28 mouse cellular contexts compared by ENCODE assay signal in genomic region chr9:94361011-94361410, GRCm38 (mm10).
"Had no signal": no experiment of that assay in that cellular context is flagged by ENCODE, and none has a peak within 500 bp of the region (broad histone marks: within the 10 kb centered on the region; RNA-seq: fewer than 3 reads in every experiment).

No protein-coding gene starts in this region.

- H3K9me3 ChIP-seq: embryonic facial prominence, embryonic 10.5 days; embryonic facial prominence, embryonic 12.5 days; embryonic facial prominence, embryonic 13.5 days; embryonic facial prominence, embryonic 15.5 days; forebrain, embryonic 10.5 days; forebrain, embryonic 12.5 days; forebrain, embryonic 13.5 days; forebrain, embryonic 15.5 days had no signal

- H3K36me3 ChIP-seq: embryonic facial prominence, embryonic 10.5 days; embryonic facial prominence, embryonic 12.5 days; embryonic facial prominence, embryonic 13.5 days; embryonic facial prominence, embryonic 15.5 days; forebrain, embryonic 10.5 days; forebrain, embryonic 12.5 days; forebrain, embryonic 15.5 days had no signal

- H3K27ac ChIP-seq: embryonic facial prominence, embryonic 10.5 days; embryonic facial prominence, embryonic 12.5 days; embryonic facial prominence, embryonic 13.5 days; embryonic facial prominence, embryonic 15.5 days; forebrain, embryonic 12.5 days; forebrain, embryonic 13.5 days; gastrocnemius, adult 2 months; heart, adult 2 months had no signal

- H3K4me1 ChIP-seq: embryonic facial prominence, embryonic 10.5 days; embryonic facial prominence, embryonic 12.5 days had no signal

- H3K4me3 ChIP-seq: embryonic facial prominence, embryonic 10.5 days; embryonic facial prominence, embryonic 12.5 days; embryonic facial prominence, embryonic 13.5 days; embryonic facial prominence, embryonic 15.5 days; erythroblast, embryonic 14.5 days; forebrain, embryonic 10.5 days; forebrain, embryonic 12.5 days; forebrain, embryonic 13.5 days; forebrain, embryonic 15.5 days; gastrocnemius, adult 2 months; heart, adult 2 months had no signal

- H3K9ac ChIP-seq: embryonic facial prominence, embryonic 12.5 days; embryonic facial prominence, embryonic 13.5 days; embryonic facial prominence, embryonic 15.5 days; forebrain, embryonic 12.5 days; forebrain, embryonic 13.5 days; forebrain, embryonic 15.5 days; forebrain, postnatal 0 days had no signal

- H3K27me3 ChIP-seq: embryonic facial prominence, embryonic 12.5 days; embryonic facial prominence, embryonic 13.5 days; embryonic facial prominence, embryonic 15.5 days; forebrain, embryonic 12.5 days; forebrain, embryonic 13.5 days; forebrain, embryonic 15.5 days had no signal

- ATAC-seq: forebrain, embryonic 14.5 days had no signal

- DNase-seq: cerebellum, adult 18-20 months; cerebellum, adult 2 months; cerebellum, adult 8-10 months; cerebellum, adult 9-10 months; cerebellum, adult 9-11 months; cerebellum, postnatal 14 days; cerebellum, postnatal 25 days; cerebellum, postnatal 36 days; embryo, embryonic 11 days; forebrain, postnatal 0 days; gastrocnemius, adult 2 months; gastrocnemius, postnatal 10 days; gastrocnemius, postnatal 14 days; gastrocnemius, postnatal 25 days; gastrocnemius, postnatal 36 days; heart, adult 11 months; heart, adult 18-20 months; heart, adult 2 months had no signal

- H3K4me2 ChIP-seq: embryonic facial prominence, embryonic 12.5 days; embryonic facial prominence, embryonic 13.5 days; embryonic facial prominence, embryonic 15.5 days; forebrain, embryonic 12.5 days; forebrain, embryonic 13.5 days; forebrain, embryonic 15.5 days had no signal
